Mouse (Mus musculus): ENCODE results near the gene Fmo1. TPM values are rescaled to one million over a fixed set of nuclear protein-coding genes. Genes with fewer than 3 reads are reported as not detected.

Fmo1 gene
- total and polyA plus RNA-seq, 3 experiments = 1.8 TPM; not detected in 2

- Histone ChIP-seq H3K27me3 (ENCODE audit: control insufficient read depth in 1 of 2, insufficient read depth in 2 of 2, low read length in 2 of 2) (no peaks in the 10 kb centered on the region), H3K9ac (ENCODE audit: control insufficient read depth, low read depth, low read length, poor library complexity, severe bottlenecking) (no peak overlapping the region), H3K9me3 (replicated peaks; ENCODE audit: insufficient read depth, low read length) (no peaks in the 10 kb centered on the region), H3K4me3 (ENCODE audit: control insufficient read depth in 1 of 2, insufficient read depth in 1 of 2, low read depth in 2 of 2, low read length in 2 of 2) (no peak overlapping the region), H3K27ac (ENCODE audit: control insufficient read depth, low read depth, low read length) (no peak overlapping the region), H3K4me1 (ENCODE audit: control insufficient read depth in 1 of 2, insufficient read depth in 2 of 2, low read length in 2 of 2) (no peaks in the 10 kb centered on the region), H3K36me3 (ENCODE audit: control insufficient read depth in 1 of 2, insufficient read depth in 2 of 2, low read length in 2 of 2) (no peaks in the 10 kb centered on the region), H3K79me2 (ENCODE audit: control insufficient read depth, insufficient read depth, low read length, poor library complexity) (no peaks in the 10 kb centered on the region)
- no peak for DNase-seq (ENCODE audit: low read depth, low spot score)
- no peak for TF ChIP-seq ZMIZ1 (IDR thresholded peaks at IDR 0.05; ENCODE audit: low read depth, low read length)
- no peak for TF ChIP-seq MAFK (IDR thresholded peaks at IDR 0.05; ENCODE audit: borderline replicate concordance, low read depth, low read length)
- no peak for TF ChIP-seq EP300 (IDR thresholded peaks at IDR 0.05; ENCODE audit: low read depth in 1 of 2, low read length in 2 of 2)
- no peak for TF ChIP-seq USF2 (IDR thresholded peaks at IDR 0.05; ENCODE audit: borderline replicate concordance in 1 of 2, insufficient read depth in 1 of 2, low read depth in 1 of 2, low read length in 2 of 2)
- no peak for TF ChIP-seq MEF2A (IDR thresholded peaks at IDR 0.05; ENCODE audit: extremely low read depth, insufficient replicate concordance, low read depth, low read length, poor library complexity, severe bottlenecking)
- no peak for TF ChIP-seq MYC (IDR thresholded peaks at IDR 0.05; ENCODE audit: low read depth, low read length)
- no peak for TF ChIP-seq ETS1 (IDR thresholded peaks at IDR 0.05; ENCODE audit: low read depth, low read length)
- no peak for TF ChIP-seq CTCF (IDR thresholded peaks at IDR 0.05 in 2 of 3, conservative IDR thresholded peaks at IDR 0.05 in 1 of 3; ENCODE audit: control insufficient read depth in 1 of 3, insufficient read depth in 1 of 3, low read depth in 2 of 3, low read length in 3 of 3, poor library complexity in 1 of 3, severe bottlenecking in 1 of 3)
- no peak for TF ChIP-seq RAD21 (IDR thresholded peaks at IDR 0.05; ENCODE audit: low read depth, low read length)
Observed at GRCm38 (mm10) chr1:162792306-162793044, 73.9 kb downstream of the Fmo1 start.

- H3K4me1 ChIP-seq (ENCODE audit: control insufficient read depth in 1 of 2, insufficient read depth in 2 of 2, low read length in 2 of 2) = no peaks in the 10 kb centered on the region
- DNase-seq (ENCODE audit: low read depth, low spot score) = no peak
- TF ChIP-seq KAT2A (conservative IDR thresholded peaks at IDR 0.05; ENCODE audit: low read depth, low read length) (no peak), ZKSCAN1 (IDR thresholded peaks at IDR 0.05; ENCODE audit: low read depth, low read length) (no peak), ZC3H11A (IDR thresholded peaks at IDR 0.05; ENCODE audit: low read depth, low read length) (no peak), CTCF (IDR thresholded peaks at IDR 0.05 in 2 of 3, conservative IDR thresholded peaks at IDR 0.05 in 1 of 3; ENCODE audit: control insufficient read depth in 1 of 3, insufficient read depth in 1 of 3, low read depth in 2 of 3, low read length in 3 of 3, poor library complexity in 1 of 3, severe bottlenecking in 1 of 3) (no peak), UBTF (IDR thresholded peaks at IDR 0.05; ENCODE audit: borderline replicate concordance, insufficient read depth, low read depth, low read length) (no peak), MEF2A (IDR thresholded peaks at IDR 0.05; ENCODE audit: extremely low read depth, insufficient replicate concordance, low read depth, low read length, poor library complexity, severe bottlenecking) (no peak), HCFC1 (IDR thresholded peaks at IDR 0.05; ENCODE audit: low read depth, low read length) (no peak), ZNF384 (IDR thresholded peaks at IDR 0.05; ENCODE audit: low read depth, low read length) (no peak), RAD21 (IDR thresholded peaks at IDR 0.05; ENCODE audit: low read depth, low read length) (no peak), ETS1 (IDR thresholded peaks at IDR 0.05; ENCODE audit: low read depth, low read length) (no peak), BHLHE40 (IDR thresholded peaks at IDR 0.05; ENCODE audit: borderline replicate concordance, low read depth, low read length) (no peak), MAX (IDR thresholded peaks at IDR 0.05; ENCODE audit: low read length) (no peak), POLR2A (IDR thresholded peaks at IDR 0.05; ENCODE audit: control insufficient read depth in 1 of 2, insufficient read depth in 1 of 2, low read depth in 1 of 2, low read length in 2 of 2, poor library complexity in 1 of 2) (no peak), NRF1 (IDR thresholded peaks at IDR 0.05; ENCODE audit: insufficient read depth, low read depth, low read length, poor library complexity, severe bottlenecking) (no peak), SMC3 (IDR thresholded peaks at IDR 0.05; ENCODE audit: low read depth, low read length) (no peak), NELFE (IDR thresholded peaks at IDR 0.05; ENCODE audit: low read depth, low read length) (no peak)
- no peaks in the 10 kb centered on the region for H3K36me3 ChIP-seq (ENCODE audit: control insufficient read depth in 1 of 2, insufficient read depth in 2 of 2, low read length in 2 of 2)
- no peak overlapping the region for H3K27ac ChIP-seq (ENCODE audit: control insufficient read depth, low read depth, low read length)
- H3K79me2 ChIP-seq (ENCODE audit: control insufficient read depth, insufficient read depth, low read length, poor library complexity) = no peaks in the 10 kb centered on the region
- no peaks in the 10 kb centered on the region for H3K9me3 ChIP-seq (replicated peaks; ENCODE audit: insufficient read depth, low read length)
- no peaks in the 10 kb centered on the region; a peak in 1 of 4 replicates for H3K27me3 ChIP-seq (ENCODE audit: control insufficient read depth in 1 of 2, insufficient read depth in 2 of 2, low read length in 2 of 2)
- H3K9ac ChIP-seq (ENCODE audit: control insufficient read depth, low read depth, low read length, poor library complexity, severe bottlenecking) = no peak overlapping the region
- H3K4me3 ChIP-seq (ENCODE audit: control insufficient read depth in 1 of 2, insufficient read depth in 1 of 2, low read depth in 2 of 2, low read length in 2 of 2) = no peak overlapping the region
Observed at GRCm38 (mm10) chr1:162785222-162785621, 81.2 kb downstream of the Fmo1 start.
